Mouse (Mus musculus): Measurements from ENCODE around the gene Ralgps2. TPM values are rescaled to one million over a fixed set of nuclear protein-coding genes. Genes with fewer than 3 reads are reported as not detected.

The Ralgps2 gene
- polyA plus RNA-seq, 1 experiment from 2014 or later, result 25.6 TPM

DNA sequence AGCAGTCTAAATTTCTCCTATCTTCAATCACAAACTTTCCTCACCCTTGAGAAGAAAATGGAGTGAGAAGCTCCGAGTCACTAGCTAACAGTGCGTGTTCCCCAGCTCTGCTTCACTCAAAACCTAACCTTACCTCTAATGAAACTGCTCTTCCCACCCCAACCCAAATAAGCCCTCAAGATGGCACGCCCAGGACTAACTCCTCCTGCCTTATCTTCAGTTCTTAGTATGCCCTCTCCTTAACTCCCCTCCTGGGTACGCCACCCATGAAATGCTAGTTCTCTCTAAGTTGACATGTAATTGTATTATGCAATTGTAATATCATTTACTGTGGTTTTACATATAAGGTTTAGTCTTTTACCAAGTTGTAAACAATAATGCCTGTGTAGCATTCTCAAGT is 11.2 kb downstream of the Ralgps2 start:
- no peaks in the 10 kb centered on the region for H3K9me3 ChIP-seq (ENCODE audit: low read length)
- H3K4me2 ChIP-seq (ENCODE audit: low read depth, low read length), result no peak overlapping the region
- no peaks in the 10 kb centered on the region for H3K27me3 ChIP-seq (ENCODE audit: insufficient read depth, low read length)
- H3K9ac ChIP-seq (replicated peaks), result no peak overlapping the region
- TF ChIP-seq CTCF (IDR thresholded peaks at IDR 0.05; ENCODE audit: low read depth), result no peak
- TF ChIP-seq EP300 (IDR thresholded peaks at IDR 0.05; ENCODE audit: low read depth), result no peak
- no peak overlapping the region for H3K27ac ChIP-seq (ENCODE audit: low read depth)
- H3K36me3 ChIP-seq (replicated peaks; ENCODE audit: insufficient read depth, low read length), result no peaks in the 10 kb centered on the region
- peaks cover 22% of the 10 kb centered on the region for H3K4me1 ChIP-seq (ENCODE audit: insufficient read depth)
- no peak for ATAC-seq
- no peak for DNase-seq
- WGBS (ENCODE audit: insufficient replicate concordance), result 62% methylated on average over 4 of the region's 4 CpGs
- no peak overlapping the region for H3K4me3 ChIP-seq (ENCODE audit: low read depth, low read length)

GRCm38 (mm10) chr1:156923511-156923910 is 15.9 kb downstream of the Ralgps2 start:
- Histone ChIP-seq H3K27me3 (ENCODE audit: insufficient read depth, low read length) (no peaks in the 10 kb centered on the region), H3K27ac (ENCODE audit: low read depth) (no peak overlapping the region), H3K9me3 (ENCODE audit: low read length) (no peaks in the 10 kb centered on the region), H3K4me2 (ENCODE audit: low read depth, low read length) (no peak overlapping the region), H3K4me3 (ENCODE audit: low read depth, low read length) (no peak overlapping the region), H3K9ac (replicated peaks) (no peak overlapping the region), H3K36me3 (replicated peaks; ENCODE audit: insufficient read depth, low read length) (no peaks in the 10 kb centered on the region), H3K4me1 (ENCODE audit: insufficient read depth) (0 out of 2 replicates have a peak, but pooled peaks cover 4% of the 10 kb centered on the region)
- ATAC-seq (no peak), DNase-seq (no peak)
- 72% methylated on average over 1 of the region's 1 CpGs for WGBS (ENCODE audit: insufficient replicate concordance)
- no peak for TF ChIP-seq CTCF (IDR thresholded peaks at IDR 0.05; ENCODE audit: low read depth)
- TF ChIP-seq EP300 (IDR thresholded peaks at IDR 0.05; ENCODE audit: low read depth), result no peak

DNA sequence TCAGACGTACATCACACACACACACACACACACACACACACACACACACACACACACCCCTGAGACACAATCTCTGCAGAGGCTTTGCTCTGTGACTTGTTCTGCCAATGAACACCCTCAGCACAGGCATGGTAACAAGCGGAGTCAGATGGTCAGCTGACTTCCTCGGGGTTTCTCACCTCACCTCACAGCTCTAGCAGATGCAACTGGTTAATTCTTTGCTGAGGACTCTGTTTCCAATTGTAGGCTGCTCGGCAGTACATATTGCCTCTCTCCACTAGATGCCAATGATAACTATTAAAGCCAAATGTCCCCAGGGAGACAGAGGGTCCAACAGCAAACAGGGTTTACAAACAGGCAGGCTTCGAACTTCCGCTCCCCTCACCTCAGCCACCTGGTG is 16.5 kb downstream of the Ralgps2 start:
- no peak overlapping the region for H3K9ac ChIP-seq (replicated peaks)
- ATAC-seq, result no peak
- H3K4me3 ChIP-seq (ENCODE audit: low read depth, low read length), result no peak overlapping the region
- H3K4me1 ChIP-seq (ENCODE audit: insufficient read depth), result 0 out of 2 replicates have a peak, but pooled peaks cover 4% of the 10 kb centered on the region
- no peaks in the 10 kb centered on the region for H3K9me3 ChIP-seq (ENCODE audit: low read length)
- no peak overlapping the region for H3K27ac ChIP-seq (ENCODE audit: low read depth)
- H3K4me2 ChIP-seq (ENCODE audit: low read depth, low read length), result no peak overlapping the region
- DNase-seq, result no peak
- WGBS (ENCODE audit: insufficient replicate concordance), result 69% methylated on average over 6 of the region's 6 CpGs
- no peaks in the 10 kb centered on the region for H3K27me3 ChIP-seq (ENCODE audit: insufficient read depth, low read length)
- H3K36me3 ChIP-seq (replicated peaks; ENCODE audit: insufficient read depth, low read length), result no peaks in the 10 kb centered on the region
- no peak for TF ChIP-seq EP300 (IDR thresholded peaks at IDR 0.05; ENCODE audit: low read depth)
- no peak for TF ChIP-seq CTCF (IDR thresholded peaks at IDR 0.05; ENCODE audit: low read depth)

DNA sequence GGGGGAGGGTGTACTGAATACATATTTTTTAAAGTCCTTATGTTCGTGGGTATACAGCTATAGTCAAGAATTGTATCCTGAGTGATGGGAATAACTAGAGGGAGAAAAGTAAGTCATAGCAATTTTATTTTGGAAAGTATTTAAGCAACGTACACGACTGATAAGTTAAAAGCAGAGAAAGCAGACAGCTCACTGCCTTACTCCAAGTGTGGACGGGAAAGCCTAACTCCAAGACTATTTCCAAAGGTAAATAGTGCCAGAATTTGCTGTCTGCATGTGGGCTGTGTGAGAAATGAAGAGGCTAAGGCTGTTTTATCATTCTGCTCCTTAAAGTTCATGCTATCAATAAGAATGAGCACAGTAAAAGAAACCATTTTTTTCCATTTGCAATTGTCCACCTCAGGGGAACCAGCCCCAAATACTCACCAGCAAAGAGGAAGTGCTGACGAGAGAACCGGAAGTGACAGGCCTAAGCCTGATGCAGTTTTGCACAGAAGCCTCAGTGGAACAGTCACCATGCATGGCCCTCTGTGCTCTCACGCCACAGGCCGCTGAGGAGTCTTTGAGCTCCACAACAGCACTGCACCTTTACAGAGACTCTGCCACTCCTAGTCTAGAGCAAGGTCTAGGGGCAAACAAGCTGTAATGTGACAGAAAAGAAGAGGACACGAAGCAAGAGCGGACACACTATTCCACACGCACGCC is 18.0 kb downstream of the Ralgps2 start:
- Histone ChIP-seq H3K27me3 (ENCODE audit: insufficient read depth, low read length) (no peaks in the 10 kb centered on the region), H3K4me2 (ENCODE audit: low read depth, low read length) (no peak overlapping the region), H3K36me3 (replicated peaks; ENCODE audit: insufficient read depth, low read length) (no peaks in the 10 kb centered on the region), H3K9ac (replicated peaks) (no peak overlapping the region), H3K4me3 (ENCODE audit: low read depth, low read length) (no peak overlapping the region), H3K9me3 (ENCODE audit: low read length) (no peaks in the 10 kb centered on the region), H3K27ac (ENCODE audit: low read depth) (peak overlapping the region; percentile 50), H3K4me1 (ENCODE audit: insufficient read depth) (0 out of 2 replicates have a peak, but pooled peaks cover 4% of the 10 kb centered on the region)
- no peak for TF ChIP-seq CTCF (IDR thresholded peaks at IDR 0.05; ENCODE audit: low read depth)
- TF ChIP-seq EP300 (IDR thresholded peaks at IDR 0.05; ENCODE audit: low read depth), result no peak
- 56% methylated on average over 12 of the region's 12 CpGs for WGBS (ENCODE audit: insufficient replicate concordance)
- DNase-seq (peak; percentile 61), ATAC-seq (peak; percentile 54)

DNA sequence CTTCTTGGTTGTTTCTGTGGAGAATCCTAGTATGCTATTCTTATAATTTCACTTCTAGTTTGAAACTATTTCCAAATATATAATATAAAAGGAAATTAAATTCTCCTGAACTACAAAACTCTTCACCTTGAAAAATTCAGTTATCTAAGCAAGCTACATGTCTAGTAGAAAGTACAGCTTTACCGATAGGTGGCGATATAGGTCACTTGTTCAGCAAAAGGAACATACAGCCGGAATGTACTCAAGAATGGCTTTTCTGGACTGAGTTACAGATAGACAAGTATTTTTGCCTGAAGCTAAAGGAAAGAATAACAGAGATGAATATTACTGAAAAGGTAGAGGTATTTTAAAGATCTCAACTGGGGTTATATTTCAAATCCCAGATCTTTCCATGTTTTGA is 22.0 kb downstream of the Ralgps2 start:
- no peaks in the 10 kb centered on the region for H3K27me3 ChIP-seq (ENCODE audit: insufficient read depth, low read length)
- ATAC-seq, result no peak
- no peak for DNase-seq
- no peak overlapping the region for H3K4me2 ChIP-seq (ENCODE audit: low read depth, low read length)
- TF ChIP-seq CTCF (IDR thresholded peaks at IDR 0.05; ENCODE audit: low read depth) (peak; percentile 82), EP300 (IDR thresholded peaks at IDR 0.05; ENCODE audit: low read depth) (no peak)
- H3K4me1 ChIP-seq (ENCODE audit: insufficient read depth), result 0 out of 2 replicates have a peak, but pooled peaks cover 4% of the 10 kb centered on the region
- H3K9me3 ChIP-seq (ENCODE audit: low read length), result no peaks in the 10 kb centered on the region
- H3K36me3 ChIP-seq (replicated peaks; ENCODE audit: insufficient read depth, low read length), result no peaks in the 10 kb centered on the region
- 14% methylated on average over 3 of the region's 3 CpGs for WGBS (ENCODE audit: insufficient replicate concordance)
- H3K27ac ChIP-seq (ENCODE audit: low read depth), result no peak overlapping the region
- H3K9ac ChIP-seq (replicated peaks), result no peak overlapping the region
- no peak overlapping the region for H3K4me3 ChIP-seq (ENCODE audit: low read depth, low read length)

DNA sequence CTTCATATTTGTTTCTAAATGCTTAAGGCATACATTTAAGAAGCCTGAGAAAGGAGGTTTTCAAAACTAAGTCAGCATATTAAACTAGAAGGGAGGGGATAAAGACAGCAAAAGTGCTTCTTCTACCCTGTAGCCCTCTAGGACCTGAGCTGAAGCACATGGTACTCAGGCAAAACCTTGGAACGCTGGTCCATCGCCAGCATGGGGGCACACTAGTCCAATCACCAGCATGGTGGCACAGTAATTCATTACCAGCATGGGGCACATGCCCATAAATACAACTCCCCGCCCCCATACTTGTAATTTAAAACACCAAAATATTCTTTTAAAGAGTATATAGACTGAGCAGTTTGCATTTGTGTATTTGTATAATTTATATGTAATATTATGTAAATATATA is 23.1 kb downstream of the Ralgps2 start:
- no peak overlapping the region for H3K9ac ChIP-seq (replicated peaks)
- H3K27me3 ChIP-seq (ENCODE audit: insufficient read depth, low read length), result no peaks in the 10 kb centered on the region
- H3K27ac ChIP-seq (ENCODE audit: low read depth), result no peak overlapping the region
- no peak overlapping the region for H3K4me3 ChIP-seq (ENCODE audit: low read depth, low read length)
- WGBS (ENCODE audit: insufficient replicate concordance), result 86% methylated on average over 3 of the region's 3 CpGs
- DNase-seq (no peak), ATAC-seq (no peak)
- no peaks in the 10 kb centered on the region for H3K36me3 ChIP-seq (replicated peaks; ENCODE audit: insufficient read depth, low read length)
- H3K4me2 ChIP-seq (ENCODE audit: low read depth, low read length), result no peak overlapping the region
- TF ChIP-seq CTCF (IDR thresholded peaks at IDR 0.05; ENCODE audit: low read depth), result no peak
- no peak for TF ChIP-seq EP300 (IDR thresholded peaks at IDR 0.05; ENCODE audit: low read depth)
- no peaks in the 10 kb centered on the region for H3K9me3 ChIP-seq (ENCODE audit: low read length)
- H3K4me1 ChIP-seq (ENCODE audit: insufficient read depth), result no peaks in the 10 kb centered on the region
